Mouse (Mus musculus): ENCODE data around the gene Gm20521.
"Not testable (repeated sequence)": the region's sequence is repeated elsewhere in the genome, so short reads cannot be mapped to it uniquely, and the experiment has no call there.

Gene Gm20521

DNA sequence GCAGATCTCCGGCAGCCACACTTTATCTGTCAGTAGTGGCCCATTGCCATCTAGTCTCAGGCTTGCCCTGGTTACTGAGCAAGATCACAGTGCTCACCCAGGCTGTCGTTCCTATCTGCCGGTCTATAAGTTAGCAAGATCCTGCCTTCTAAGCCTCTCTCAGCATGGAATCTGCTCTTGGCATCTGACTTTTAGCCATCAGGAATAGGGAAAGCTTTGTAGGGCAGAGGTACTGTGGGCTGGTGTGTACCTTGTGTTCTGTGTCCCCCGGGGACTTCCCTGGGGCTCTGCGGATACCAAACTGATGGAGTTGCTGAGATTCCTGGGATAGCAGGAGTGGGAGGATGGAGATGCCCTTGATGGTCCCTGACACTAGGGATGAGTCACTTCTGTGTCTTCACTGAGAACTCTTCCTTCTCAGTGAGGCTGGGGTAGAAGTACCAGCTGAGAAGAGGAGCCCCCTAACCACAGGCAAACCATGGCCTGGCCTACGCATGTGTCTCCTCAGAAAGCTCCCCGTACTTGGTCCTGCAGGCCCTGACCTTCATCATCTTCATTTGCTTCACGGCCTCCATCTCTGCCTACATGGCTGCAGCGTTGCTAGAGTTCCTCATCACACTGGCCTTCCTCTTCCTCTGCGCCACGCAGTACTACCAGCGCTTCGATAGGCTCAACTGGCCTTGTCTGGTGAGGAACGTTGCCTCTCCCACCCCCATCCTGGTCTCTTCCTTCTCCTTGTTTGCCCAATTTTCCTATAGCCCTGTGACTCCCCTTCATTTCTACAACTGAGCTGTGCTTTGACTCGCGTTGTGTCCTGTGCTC lies 54.3 kb downstream of the Gm20521 start:
- no peak for DNase-seq

- no peak for DNase-seq
Observed at GRCm38 (mm10) chr14:54938431-54939219, 55.4 kb downstream of the Gm20521 start.

DNA sequence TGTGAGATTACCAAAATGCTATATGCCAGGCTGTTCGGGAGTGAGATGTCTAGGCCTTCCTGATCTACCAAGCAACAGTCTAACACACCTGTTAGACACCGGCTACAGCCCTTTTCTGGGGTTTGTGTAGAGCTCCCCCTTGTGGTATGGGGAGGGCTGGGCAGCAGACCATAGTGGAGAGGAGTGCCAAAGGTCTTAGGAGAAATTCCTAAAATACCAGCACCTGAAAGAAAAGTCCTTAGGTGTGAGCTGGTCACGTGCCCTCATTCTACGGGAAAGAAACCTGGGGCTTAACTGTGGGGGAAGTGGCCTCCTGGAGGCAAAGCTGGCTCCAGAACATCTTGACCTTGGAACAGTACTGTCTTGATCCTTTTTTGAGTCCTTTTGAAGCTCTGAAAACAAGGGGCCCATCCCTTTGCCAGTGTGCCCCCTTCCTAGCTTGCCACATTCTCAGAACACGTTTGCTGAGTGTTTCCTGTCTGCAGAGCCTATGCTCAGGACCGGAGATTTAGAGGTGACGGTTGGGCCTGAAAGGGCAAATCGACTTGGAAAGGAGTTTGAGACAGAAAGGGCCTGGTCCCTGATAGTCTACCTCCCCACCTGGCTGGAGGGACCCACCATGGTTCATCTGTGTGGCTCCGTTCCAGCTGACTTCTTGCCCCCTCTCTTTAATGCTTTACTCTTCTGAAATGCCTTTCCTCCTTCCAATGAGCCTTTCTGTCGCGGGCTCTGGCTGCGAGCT lies 56.4 kb downstream of the Gm20521 start:
- peak; percentile 45 for DNase-seq

GRCm38 (mm10) chr14:54940176-54940530 lies 56.9 kb downstream of the Gm20521 start:
- no peak for DNase-seq

GRCm38 (mm10) chr14:54941024-54941978 lies 58.1 kb downstream of the Gm20521 start:
- DNase-seq = no peak

DNA sequence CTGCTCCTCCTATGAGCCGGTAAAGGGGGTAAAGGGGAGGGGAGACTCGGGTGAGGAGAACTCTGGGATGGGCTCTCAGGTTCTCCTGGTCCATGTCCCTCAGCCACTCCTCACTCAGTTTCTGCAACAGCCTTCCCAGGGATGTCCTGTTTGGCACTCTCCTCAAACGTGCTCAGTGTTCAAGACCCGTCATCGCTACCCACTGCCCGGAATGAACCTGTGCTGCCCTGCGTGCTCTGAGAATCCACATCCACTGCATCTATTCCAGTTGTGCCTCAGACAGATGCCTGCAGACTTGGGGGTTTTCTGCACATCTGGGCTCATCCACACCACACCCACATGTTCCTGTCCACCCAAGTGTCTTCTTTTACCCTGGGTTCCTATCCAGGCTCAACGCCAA lies 59.2 kb downstream of the Gm20521 start:
- no peak for DNase-seq

DNA sequence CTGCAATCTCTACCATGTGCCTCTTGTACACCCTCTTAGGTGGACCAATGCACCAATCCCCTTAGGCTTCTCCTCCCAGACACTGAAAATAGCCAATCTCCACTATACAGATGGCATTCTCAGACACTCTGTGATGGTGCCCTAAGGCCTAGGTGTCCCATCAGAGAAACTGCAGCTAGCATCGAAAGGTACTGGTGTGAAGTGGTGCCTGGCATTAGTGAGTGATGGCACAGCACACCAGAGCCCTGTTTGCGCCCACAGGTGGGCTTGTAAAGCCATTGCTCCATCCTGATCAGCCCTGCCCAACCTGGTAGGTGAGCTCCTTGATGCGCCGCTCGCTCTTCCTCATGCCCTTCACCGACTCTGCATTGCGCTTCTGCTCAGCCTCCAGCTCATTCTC lies 60.7 kb downstream of the Gm20521 start:
- no peak for DNase-seq

GRCm38 (mm10) chr14:54944939-54945338 lies 61.7 kb downstream of the Gm20521 start:
- DNase-seq = no peak

DNA sequence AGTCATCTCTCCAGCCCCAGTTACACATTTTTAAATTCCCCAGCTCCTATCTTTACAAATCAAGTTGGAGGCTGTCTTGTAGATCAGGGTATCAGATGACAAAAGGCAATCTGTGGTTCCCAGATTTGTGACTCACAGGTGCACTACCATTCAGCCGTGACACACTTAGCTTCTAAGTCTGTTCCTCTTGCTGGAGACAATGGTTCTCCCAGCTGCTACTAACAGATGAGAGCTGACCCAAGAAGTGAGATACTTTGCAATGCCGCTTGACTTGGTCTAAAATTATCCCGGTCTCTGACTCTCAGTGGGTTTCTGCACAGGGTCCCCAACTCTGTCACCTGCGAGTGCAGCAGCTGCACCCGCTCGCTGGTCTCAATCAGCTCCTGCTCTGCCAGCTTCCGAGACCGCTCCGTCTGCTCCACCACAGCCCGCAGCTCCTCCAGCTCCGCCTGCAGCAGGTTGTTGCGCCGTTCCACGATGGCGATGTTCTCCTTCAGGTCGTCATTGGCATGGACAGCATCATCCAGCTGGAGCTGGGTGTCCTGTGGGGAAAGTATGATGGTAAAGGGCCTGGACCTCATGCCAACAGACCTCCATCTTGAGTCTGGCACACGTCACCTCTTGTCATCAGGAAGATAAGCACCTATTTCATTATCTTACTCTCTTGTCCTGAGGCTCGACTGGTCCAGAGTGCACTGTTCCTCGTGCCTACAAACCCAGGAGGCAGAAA lies 62.9 kb downstream of the Gm20521 start:
- no peak for DNase-seq

GRCm38 (mm10) chr14:54947008-54947407 lies 63.8 kb downstream of the Gm20521 start:
- not testable (repeated sequence) for DNase-seq

All from cerebellum, adult 11-12 months (tissue).